Mouse (Mus musculus) liver (tissue): Measurements from ENCODE around the gene Mul1.

ENCODE experiments used
- DNase-seq: peaks from one replicate; pipeline ENCODE4 v3.0.0-alpha.2; 2020; ENCODE audit warnings: mixed read lengths

The Mul1 gene

DNA sequence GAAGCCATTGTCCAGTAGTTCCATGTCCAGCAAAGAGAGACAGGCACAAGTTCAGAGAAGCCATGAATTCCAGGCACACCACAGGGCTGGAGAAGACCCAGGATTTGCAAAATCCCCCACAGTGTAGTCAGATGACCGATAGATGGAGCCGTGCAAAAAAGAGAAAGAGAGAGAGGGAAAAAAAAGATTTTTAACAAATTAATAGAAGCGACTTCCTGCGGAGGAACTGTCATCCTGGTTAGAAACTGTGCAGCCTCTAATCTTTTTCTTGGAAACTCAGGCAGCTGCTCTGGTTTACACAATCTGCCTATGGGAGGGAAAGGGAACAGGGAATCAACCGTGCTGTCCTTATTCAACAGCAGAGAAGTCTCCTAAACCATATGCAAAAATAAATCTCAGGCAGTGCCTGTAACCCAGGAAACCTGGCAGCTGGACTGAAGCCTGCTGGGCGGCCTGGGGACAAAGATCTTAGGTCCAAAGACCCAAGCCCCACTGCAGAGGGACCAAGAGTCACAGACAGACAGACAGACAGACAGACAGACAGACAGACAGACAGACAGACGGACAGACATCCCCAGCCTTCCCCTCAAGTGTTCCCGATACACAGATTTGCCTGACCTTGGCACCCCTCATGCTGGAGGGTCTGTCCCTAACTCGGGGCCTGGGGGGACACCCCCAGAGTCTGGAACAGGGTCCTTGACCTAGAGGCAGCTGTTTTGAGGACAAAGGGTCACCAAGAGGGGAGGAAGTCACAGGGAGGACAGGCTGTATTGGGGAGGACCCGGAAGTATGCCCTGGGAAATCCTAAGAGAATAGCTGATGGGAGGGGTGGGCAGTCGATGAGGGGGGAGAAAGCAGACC lies 28.7 kb downstream of the Mul1 start:
- no peak for DNase-seq

DNA sequence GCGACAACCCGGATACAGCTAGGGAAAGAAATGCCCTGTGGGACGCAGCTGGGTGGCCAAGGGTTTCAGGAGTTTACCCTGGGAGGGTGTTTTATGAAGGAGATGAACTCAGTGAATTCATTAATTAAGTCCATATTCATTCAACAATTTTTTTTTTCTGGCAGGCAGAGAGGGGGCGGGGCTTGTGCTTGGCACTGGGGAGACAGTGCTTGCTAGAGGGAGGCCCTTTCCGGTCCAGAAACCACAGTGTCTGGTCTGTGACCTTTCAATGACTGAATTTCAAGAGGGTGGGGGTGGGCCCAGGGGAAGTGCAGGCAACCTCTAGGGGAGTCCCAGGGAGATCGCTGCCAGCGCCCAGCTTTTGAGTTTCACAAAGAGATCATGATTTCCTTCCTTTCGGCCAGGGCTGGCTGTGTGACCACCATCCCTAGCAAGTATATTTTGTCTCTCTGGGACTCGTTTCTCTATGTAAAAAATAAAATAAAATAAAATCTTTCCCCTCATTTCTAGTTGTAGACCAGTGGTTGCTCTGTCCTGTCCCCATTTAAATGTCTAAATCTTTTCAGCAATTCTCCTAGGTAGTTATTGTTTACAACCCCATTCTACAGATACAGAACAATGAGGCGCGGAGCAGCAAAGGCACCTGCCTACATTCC lies 29.5 kb downstream of the Mul1 start:
- DNase-seq, result peak; percentile 75

DNA sequence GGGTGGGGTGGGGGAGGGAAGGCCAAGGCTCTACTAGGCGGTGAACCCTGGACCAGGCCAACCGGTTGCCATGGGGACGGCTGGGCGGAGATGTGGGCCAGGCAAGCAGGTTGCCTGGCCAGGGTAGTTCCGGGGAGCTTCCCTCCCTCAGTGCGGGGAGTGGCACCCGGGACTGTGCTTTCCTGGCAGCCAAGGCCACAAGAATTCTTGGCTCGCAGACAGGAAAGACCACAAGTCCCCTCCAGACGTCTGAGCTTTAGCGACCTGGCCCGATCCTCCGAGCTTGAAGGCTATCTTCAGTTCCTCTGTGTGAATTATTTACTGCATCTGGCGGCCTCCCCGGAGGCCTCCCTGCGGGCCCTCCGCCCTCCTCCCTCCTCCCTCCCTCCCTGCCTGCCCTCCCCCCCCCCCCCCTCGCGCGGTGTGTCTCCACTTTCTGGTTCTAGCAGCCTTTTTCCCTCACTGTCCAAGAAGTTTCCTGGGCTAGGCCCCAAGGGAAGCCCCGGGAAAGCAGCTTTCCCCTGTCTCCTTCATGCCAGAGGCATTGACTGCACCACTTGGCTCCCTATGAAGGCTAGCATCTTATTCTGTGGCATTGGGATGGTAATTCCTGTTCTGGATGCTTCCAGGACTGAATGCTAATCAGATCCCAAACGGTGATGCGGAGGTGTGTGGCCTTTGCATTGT lies 30.3 kb downstream of the Mul1 start:
- peak; percentile 80 for DNase-seq

DNA sequence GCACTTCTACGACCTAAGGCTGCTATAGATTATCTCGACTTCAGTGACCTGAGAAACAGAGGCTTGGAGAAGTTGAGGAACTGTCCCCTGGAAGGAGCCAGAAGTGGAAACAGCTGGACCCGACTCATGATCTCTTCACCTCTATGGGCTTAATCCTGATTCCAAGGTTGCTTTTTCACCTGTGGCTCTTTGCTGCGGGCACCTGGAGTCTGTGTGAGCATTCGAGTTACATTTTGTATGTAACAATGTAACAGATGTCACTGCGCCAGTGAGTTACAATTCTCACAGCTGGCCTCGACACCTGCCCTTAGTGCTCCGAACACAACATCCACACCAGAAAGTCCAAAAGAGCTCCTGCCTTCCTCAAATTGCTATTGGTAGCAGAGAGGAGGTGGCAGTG lies 31.0 kb downstream of the Mul1 start:
- no peak for DNase-seq

DNA sequence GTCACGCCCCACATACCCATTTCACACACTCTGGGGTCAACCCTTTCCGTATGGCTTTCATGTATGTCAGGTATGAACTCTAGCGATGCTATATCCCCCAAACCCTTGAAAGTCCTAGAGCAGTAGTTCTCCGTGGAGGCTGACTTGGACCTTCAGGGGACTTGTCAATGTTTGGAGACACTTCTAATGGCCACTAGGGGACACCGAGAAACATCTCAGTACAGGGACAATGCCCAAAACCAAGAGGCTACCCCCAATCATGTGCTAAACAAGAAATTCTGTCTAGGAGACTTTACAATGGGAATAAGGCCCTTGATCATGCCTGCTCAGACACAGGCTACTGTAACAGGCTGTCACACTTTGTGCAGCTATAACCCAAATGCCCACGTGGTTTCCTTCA lies 32.2 kb downstream of the Mul1 start:
- no peak for DNase-seq

DNA sequence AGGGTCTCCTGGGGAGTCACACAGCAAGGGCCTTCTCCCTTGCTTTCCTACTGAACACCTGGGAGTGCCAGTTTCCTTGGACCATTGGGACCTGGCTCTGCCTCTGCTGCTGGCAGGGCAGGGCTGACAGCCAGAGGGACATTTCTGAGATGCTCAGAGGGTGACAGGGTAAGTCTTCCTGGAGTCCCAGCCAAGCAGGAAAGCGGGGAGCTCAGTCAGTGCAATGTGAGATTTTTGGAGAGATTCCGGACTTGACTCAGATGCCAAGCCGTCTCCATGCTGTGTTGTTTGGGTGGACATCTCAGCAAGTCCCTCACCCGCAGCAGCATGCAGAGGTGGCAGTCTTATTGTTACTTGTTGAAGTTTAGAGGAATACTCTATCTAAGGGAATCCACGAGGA lies 33.0 kb downstream of the Mul1 start:
- DNase-seq, result no peak

DNA sequence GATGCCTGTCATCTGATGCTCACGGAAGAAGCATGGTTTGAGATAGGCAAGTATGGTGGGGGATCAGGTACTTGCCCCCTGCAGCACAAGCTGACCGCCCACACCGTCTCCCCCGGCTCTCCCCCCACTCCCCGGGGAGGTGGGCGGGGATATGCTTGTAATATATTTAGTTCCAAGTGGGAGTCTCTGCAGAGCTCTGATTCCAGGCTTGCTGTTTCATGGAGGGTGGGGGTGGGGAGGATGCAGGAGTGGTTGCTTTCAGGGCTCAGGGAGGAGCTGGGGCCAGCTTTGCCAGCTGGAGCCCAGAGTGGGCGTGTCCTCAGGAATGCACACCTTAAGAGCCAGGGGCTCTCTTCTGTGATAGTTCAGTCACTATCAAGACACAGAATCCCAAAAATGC lies 34.6 kb downstream of the Mul1 start:
- DNase-seq, result no peak

DNA sequence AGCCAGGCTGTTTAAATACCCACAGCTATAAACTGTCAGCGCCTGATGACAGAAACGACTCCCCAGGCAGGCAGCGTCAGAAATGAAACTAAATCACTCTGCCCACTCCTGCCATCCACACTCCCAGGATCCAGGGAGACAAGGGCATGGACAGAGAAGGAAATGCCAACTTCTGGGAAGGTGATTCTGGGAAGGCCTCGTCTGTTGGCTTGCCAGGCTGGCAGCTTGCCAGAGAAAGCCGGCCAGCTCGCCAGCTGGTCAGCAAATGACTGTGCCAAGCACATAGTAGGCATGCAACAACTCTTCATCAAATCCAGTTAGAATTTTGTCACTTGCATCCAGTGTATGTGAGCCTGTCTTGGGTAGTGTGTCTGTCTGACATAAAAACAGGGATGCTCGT lies 36.8 kb downstream of the Mul1 start:
- no peak for DNase-seq

DNA sequence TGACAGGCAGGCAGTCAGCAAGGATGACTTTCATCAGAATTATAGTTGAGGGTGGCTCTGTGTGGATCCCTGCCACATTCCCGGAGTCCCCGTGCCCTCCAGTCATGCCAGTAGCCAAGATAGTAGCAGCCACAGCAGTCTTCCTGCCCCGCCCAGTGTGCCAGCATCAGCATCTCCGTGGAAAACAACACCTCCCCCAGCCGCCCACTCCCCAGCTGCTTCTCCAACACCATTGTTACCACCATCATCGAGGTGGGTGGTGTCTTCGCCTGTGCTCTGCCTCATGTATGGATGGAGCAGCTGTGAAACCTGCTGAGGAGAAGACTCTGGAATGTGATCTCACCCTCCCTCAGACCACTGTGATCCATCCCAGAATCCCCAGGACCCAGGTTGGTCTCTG lies 45.1 kb downstream of the Mul1 start:
- no peak for DNase-seq

DNA sequence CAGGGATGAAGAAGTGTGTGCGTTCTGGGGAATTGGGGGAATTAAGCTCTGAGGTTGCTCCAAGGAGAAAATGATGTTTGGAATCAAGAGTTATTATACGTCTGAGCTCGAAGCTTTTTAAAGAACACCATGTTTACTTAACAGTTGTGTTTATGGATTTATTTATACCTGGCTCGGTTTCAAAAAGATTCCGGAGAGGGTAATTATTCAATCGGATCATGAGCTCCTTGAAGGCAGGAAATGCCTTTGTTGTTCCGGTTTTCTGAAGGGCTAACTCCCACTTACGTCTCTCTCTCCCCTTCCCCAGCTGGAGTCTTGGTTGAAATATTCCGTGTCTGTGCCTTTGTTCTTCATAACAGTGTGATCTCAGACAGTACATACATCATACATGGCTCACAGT lies 46.5 kb downstream of the Mul1 start:
- DNase-seq, result no peak

DNA sequence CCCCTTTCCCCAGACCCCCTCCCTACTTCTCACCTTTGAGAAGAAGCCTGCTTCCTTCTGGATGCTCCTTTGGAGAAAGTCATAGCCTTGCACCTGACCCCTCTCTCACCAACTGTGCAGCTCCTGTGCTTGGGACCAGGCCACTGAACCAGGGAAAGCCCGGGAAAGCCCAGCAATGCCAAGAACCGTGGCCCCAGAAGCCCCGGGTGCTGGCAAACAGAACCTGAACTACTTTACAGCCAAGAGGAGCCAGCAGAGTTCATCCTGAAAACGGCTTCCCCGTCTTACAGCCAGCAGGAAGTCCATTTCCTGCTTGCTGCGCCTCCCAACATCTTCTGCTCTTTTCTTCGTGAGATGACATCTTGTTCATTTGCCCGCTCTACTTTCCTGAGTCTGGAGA lies 48.2 kb downstream of the Mul1 start:
- no peak for DNase-seq

DNA sequence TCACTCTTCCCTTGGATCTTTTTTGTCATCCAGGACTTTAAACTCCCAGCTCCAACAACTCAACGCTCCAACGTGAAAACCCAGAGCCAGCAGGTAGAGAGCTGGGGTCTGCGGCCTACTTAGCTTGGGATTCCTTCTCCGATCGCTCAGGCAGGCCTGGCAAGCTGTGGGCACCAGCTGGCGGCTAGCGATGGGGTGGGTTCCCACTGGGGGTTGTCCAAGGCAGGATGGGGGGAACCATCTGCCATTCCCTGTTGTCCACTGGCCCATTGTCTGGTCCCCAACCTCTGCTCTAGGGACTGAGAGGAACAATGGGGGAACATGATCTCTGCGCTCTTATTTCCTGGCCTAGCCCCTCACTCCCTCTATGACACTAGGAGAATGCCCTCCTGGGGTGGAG lies 53.8 kb downstream of the Mul1 start:
- no peak for DNase-seq

DNA sequence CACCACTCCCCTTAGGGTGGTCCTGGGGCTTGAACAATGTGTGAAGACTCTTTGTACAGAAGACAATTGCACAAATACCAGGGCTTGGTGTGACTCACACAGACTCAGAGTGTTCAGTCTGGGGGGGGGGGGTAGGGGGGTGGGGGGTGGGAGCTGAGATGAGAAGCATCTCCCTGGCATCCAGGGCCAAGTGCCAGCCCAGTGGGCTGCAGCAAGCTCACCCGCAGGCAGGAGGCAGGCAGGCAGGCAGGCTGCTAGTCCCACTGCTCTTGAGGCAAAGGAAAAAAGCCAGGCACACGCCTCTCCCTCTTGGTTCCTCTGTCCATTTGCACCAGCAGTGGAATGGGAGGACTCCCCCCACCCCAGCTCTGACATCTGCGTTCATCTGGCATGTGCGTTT lies 56.6 kb downstream of the Mul1 start:
- no peak for DNase-seq
